Mouse (Mus musculus): ENCODE results near the gene Adcy5. TPM values are rescaled to one million over a fixed set of nuclear protein-coding genes. Genes with fewer than 3 reads are reported as not detected.

The Adcy5 gene
- total RNA-seq, 2 experiments from 2014 or later = 122 to 142 TPM

DNA sequence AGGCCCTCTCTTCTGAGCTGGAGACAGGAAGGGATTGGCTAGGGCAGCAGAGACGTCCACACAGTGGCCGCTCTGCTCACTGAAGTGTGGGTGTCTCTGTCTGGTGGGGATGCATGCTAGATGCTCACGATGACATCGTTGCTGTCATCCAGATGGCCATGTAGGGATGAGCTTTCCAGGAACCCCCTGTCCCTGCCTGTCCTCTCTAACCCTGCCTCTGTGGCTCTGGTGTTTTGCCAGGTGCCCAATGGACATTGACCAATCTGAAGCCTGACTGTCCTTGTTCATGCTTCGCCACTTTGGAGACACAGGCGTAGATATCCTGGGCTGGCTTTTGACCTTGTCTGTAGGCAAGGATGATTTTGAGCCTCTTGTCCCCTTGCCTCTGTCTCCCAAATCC lies 95.1 kb downstream of the Adcy5 start:
- no peak for DNase-seq (ENCODE audit: low spot score in 2 of 2)

DNA sequence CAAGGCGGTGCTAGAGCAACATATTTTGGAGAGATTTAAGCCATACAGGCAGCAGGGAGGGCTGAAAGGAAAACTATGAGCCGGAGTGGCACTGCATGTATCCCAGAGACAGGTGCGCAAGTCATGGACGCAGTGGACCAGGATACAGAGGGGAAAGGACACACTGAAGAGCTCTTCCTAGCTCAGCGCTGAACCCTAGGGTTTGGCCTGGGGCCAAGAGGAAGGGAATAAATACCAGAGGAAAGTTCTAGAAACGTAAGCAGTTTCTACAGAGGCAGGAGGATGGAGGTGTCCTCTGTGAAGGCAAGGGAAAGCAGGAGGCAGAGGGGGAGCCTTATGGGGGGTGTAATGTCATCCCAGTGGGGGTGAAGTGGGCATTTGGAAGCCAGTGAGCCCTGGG lies 97.0 kb downstream of the Adcy5 start:
- no peak for DNase-seq (ENCODE audit: low spot score in 2 of 2)

- no peak for DNase-seq (ENCODE audit: low spot score in 2 of 2)
Observed at GRCm38 (mm10) chr16:35252967-35253366, 98.3 kb downstream of the Adcy5 start.

DNA sequence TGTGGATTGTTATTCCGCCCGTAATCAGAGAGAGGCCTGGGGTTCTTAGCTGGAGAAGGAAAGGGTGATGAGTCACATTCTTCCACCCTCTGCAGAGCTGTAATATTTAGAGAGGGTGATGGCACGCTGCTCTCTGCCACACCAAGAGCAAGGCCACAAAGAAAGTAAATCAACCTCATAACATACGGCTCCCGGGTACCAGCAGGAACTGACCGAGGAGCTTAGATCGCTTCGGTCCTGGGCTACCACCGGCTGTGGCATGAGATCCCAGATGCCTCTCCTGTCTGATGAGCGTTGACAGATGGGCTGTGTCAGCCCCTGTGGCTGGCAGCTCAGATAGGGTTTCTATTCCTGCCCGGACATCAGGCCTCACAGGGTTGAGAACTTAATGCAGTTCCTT lies 101.3 kb downstream of the Adcy5 start:
- DNase-seq (ENCODE audit: low spot score in 2 of 2) = no peak

DNA sequence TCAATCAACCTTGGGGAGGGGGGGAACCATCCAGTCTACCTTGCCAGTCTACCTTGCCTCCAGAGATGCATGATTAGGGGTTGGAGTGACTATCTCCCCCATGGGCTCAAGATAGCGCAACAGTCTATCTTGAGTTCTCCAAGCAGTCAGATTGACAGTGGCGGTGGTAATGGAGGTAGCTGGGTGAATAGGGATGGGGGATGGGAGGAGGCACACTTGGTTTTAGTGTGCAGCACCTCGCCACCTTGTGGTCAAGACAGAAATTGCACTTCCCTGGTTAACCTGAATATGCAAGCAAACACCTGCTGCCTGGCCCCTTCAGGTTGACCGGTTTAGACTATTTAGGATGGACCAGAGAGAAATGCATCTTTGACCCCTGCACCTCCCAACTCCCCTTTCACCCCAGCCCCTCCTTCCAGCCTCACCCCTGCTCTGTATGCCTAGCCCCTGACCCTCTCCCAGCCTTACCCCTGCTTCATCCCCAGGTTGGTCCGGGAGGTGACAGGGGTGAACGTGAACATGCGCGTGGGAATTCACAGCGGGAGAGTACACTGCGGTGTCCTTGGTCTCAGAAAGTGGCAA lies 115.8 kb downstream of the Adcy5 start:
- peak; percentile 87 to 92 for DNase-seq (ENCODE audit: low spot score in 2 of 2)

GRCm38 (mm10) chr16:35270945-35271344 lies 116.3 kb downstream of the Adcy5 start:
- no peak for DNase-seq (ENCODE audit: low spot score in 2 of 2)

- DNase-seq (ENCODE audit: low spot score in 2 of 2) = no peak
Observed at GRCm38 (mm10) chr16:35271572-35271971, 116.9 kb downstream of the Adcy5 start.

DNA sequence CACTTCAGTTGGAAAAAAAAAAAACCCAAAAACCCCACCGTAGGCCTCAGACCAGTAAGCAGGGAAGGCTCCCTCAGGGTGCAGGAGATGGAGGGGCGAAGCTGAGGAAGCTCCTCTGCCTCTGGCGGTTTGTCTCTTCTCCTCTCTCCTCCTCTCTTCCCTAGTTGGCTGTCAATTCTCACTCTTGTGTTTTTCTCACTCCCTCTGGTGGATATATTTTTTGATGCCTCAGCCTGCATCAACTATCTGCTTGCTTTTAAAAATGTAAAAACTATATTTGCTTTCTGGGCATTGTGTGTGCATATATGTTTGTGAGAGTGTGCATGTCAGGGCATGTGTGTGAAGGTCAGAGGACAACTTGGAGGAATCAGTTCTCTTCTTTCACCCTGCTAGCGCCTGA lies 117.7 kb downstream of the Adcy5 start:
- DNase-seq (ENCODE audit: low spot score in 2 of 2) = no peak

DNA sequence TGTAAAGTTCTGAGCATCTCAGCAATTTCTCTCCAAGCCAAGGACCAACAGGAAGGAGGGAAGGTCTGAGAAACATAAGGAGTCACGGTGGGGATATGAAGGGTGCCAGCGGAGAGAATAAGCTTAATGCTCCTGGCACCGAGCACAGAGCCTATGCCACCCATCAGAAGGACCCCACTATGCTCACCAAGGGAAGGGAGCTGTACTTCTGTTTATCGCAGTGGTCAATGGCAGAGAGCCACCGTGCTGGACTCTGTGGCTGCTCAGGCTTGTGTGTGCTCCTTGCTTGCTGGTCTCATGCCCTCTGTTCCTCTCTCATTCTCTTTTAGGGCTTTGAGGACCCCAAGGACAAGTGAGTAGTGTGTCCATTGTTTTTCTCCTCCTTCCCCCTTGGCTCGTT lies 123.5 kb downstream of the Adcy5 start:
- no peak for DNase-seq (ENCODE audit: low spot score in 2 of 2)

DNA sequence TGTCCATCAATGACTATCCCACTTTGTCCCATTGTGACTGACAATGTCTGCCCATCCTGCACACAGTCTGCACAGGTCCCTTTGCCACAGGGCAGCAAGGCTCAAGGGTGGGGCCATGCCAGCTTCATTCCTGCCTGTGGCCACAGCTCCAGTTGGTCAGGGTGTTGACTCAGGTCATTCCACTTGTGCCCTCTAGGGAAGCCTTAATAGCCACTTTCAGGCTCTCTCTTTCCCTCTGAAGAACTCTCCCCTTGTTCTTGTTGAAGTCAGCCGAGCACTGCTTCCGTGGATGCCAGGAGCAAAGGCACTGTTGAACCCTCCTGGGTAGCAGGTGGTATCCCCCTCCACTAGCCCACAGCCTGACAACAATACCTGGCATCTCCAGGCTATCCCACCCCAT lies 127.8 kb downstream of the Adcy5 start:
- no peak for DNase-seq (ENCODE audit: low spot score in 2 of 2)

DNA sequence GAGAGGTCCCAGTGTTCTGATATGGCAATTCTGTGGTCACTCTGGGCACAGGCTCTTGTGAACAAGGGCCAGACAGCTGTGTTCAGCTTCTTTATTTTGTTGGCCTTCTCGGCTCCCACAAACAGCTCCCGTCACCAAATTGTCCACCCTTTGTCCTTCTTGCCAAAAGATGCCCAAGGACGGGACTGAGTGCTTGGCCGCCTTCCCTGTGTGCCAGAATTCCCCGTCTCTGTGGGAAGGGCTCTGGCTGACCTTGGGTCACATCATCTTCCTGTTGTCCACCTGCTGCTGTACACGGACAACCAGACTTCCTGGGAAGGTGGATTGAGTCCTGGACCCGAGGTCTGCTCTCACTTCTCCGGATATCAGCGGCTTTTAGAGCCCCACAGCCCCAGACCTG lies 131.1 kb downstream of the Adcy5 start:
- DNase-seq (ENCODE audit: low spot score in 2 of 2) = no peak

DNA sequence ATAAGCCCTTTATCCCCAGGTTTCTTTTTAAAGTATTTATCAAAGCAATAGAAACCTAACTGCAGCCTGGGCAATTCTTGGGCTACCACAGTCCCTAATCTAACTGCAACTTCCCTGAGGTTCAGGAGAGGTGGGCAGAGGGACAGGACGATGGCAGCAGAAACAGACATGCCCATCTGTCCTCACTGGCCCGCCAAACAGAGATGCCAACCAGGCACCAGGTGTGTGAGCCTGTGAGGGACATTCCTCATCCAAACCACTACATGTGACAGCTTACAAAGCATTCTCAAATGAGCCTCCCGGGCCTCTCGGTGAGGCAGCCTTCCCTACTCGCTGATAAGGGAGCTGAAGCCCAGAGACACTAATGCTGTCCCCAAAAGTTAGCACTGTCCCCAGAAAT lies 132.6 kb downstream of the Adcy5 start:
- DNase-seq (ENCODE audit: low spot score in 2 of 2) = no peak

DNA sequence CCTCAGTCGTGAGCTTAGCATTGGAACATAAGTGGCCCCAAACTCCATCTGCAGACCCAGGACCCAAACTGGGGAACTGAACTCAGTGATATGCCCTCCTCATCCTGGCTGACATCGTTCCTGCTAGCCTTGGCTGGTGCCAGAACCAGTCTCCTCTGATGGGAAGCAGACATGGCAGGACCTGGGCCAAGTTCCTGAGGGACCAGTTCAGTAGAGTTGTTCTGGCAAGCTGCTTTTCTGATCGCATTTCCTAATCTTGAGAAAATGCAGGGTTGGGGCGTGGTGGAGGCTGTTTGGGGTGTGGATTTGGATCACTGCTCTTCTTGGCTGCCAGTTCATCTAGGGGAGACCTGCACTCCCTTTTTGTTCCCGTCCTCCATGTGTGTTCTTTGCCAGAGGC lies 143.1 kb downstream of the Adcy5 start:
- DNase-seq (ENCODE audit: low spot score in 2 of 2) = no peak

GRCm38 (mm10) chr16:35300156-35300555 lies 145.5 kb downstream of the Adcy5 start:
- no peak for DNase-seq (ENCODE audit: low spot score in 2 of 2)

- no peak for DNase-seq (ENCODE audit: low spot score in 2 of 2)
Observed at GRCm38 (mm10) chr16:35302441-35303280, 148.0 kb downstream of the Adcy5 start.

GRCm38 (mm10) chr16:35303721-35304120 lies 149.0 kb downstream of the Adcy5 start:
- DNase-seq (ENCODE audit: low spot score in 2 of 2) = no peak

DNA sequence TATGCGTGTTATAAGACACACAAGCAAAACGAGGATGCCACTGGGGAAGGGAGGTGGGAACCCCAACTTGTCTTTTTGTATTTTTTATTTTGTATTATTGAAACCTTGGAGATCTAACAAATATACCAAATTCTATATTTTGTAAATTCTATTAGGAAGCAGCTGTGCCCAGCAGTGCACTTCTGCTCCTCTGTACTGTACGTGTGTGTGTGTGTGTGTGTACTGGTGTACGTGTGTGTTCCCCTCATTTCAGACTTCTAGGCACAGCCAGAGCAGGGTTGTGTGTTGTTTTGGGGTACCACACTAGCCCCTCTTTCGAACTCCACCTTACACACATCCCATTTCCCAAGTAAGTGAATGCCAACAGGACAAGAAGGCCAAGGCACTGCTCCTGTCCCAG lies 149.7 kb downstream of the Adcy5 start:
- no peak for DNase-seq (ENCODE audit: low spot score in 2 of 2)

DNA sequence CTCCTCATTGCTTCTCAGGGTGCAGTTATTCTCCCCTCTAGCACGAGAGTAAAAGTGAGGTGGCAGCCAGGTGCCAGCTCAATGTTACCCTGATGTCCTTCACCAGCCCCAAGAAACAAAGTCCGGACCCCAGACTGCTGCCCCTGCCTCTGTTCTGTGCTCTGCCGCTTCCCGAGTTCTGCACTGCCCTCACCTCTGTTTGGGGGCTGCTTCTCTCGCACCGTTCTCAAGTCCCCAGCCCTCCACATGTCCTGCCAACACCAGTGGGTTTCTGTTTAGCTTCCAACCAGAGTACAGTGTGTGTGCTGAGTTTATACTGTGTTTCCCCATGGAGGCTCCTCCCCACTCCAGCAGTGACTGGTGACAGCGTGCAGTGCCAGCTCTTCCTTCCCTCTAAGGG lies 150.5 kb downstream of the Adcy5 start:
- DNase-seq (ENCODE audit: low spot score in 2 of 2) = no peak

DNA sequence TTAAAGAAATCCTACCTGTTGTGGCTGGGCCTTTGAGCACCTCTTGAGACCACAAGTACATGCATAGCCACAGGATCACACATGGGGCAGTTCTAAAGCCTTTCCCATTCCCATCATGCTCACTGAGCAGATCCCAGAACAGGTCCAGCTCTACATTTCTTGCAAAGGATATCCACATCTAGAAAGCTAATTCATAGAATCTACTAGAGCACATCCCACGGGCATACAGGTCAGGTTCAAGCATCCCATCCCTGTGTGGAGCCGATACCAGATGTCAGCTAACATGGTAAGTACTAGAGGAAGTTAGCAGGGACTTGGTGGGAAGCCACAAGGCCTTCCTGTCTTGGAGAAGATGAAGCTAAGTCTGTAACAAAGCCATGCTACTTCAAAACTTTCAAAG lies 152.0 kb downstream of the Adcy5 start:
- DNase-seq (ENCODE audit: low spot score in 2 of 2) = no peak

DNA sequence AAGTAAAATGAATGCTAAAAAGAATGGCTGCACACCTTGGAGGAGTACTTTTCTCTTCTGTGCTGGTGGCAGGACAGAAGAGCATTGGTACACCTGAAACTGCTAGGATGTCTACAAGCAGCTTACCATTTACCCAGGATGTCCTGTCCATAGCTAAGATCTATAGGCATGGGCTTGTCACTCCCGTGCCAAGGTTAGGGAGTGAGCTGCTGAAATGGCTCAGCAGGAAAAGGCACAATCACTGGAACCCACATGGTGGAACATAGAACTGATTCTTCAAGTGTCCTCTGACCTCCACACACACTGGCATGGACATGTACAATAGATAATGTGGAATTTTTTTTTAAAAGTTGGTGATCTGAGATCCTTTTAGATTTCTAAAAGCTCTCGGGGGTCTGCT lies 152.7 kb downstream of the Adcy5 start:
- DNase-seq (ENCODE audit: low spot score in 2 of 2) = no peak

DNA sequence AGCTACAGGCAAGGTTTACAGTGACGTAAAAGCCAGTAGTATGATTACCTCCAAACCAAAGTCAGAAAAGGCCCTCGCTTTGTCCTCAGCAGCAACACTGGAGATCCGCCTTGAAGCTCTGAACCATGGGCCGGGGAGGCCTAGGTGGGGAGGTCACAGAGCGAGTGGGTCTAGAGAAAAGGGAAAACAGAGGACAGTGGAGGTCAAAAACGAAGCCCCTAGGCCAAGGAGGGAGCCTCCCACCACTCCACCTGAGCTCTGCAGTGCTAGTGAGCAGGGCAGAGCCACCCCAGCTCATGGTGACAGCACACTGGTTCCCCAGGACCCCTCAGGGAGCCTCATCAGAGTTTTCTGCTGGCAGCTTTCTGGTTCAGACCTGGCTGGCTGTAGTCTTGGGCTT lies 153.3 kb downstream of the Adcy5 start:
- no peak for DNase-seq (ENCODE audit: low spot score in 2 of 2)

GRCm38 (mm10) chr16:35308486-35309143 lies 153.9 kb downstream of the Adcy5 start:
- no peak for DNase-seq (ENCODE audit: low spot score in 2 of 2)

DNA sequence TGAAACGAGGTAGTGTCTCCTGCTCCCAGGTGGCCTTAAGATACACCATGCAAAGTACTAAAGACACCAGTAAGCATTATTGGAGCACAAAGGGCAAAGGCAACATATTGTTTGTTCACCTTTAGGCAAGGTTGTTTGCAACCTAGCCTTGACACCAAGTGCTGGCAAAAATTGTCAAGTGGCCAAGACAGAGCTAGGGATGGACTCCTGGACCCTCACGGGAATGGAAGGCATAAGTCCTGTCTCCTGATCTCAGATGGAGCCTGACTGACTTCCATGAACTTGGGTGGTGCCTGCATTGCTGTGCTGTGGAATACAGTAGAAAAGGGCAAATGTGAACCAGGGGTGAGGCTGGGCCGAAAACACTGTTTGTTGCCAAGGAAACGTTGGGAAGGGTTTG lies 155.0 kb downstream of the Adcy5 start:
- DNase-seq (ENCODE audit: low spot score in 2 of 2) = no peak

Measured in left cerebral cortex, adult 18-20 months (tissue).